Mouse (Mus musculus) lung, postnatal 0 days (tissue): ENCODE results near the gene Hspe1. TPM values are rescaled to one million over a fixed set of nuclear protein-coding genes. Genes with fewer than 3 reads are reported as not detected.

Experiments used
- ATAC-seq: fragments of 200-750 bp; cut with Nextera tagmentation; 2 replicates; pipeline ENCODE4 v1.8.0; 2017; ENCODE audit warnings: moderate library complexity
- DNase-seq: peaks from one replicate; pipeline ENCODE4 v3.0.0-alpha.2; 2016; ENCODE audit warnings: low spot score
- H3K27ac ChIP-seq: fragments of 300-500 bp; sonication (generic); 2 replicates; pipeline ENCODE4 v1.5.1; 2014; ENCODE audit warnings: antibody characterized with exemption, mild to moderate bottlenecking, low read length, mixed read lengths
- H3K27me3 ChIP-seq: fragments of 300-500 bp; sonication (generic); replicated peaks from 2 replicates; pipeline ENCODE4 v1.6.1; 2014; ENCODE audit warnings: low read length, mixed read lengths; ENCODE audit not compliant: insufficient read depth
- H3K36me3 ChIP-seq: fragments of 300-500 bp; sonication (generic); 2 replicates; pipeline ENCODE4 v1.6.1; 2014; ENCODE audit warnings: low read length, mixed read lengths; ENCODE audit not compliant: insufficient read depth
- H3K4me1 ChIP-seq: fragments of 300-500 bp; sonication (generic); 2 replicates; pipeline ENCODE4 v1.6.1; 2014; ENCODE audit warnings: antibody characterized with exemption, low read depth, low read length, mixed read lengths; ENCODE audit not compliant: insufficient read depth
- H3K4me2 ChIP-seq: fragments of 300-500 bp; sonication (generic); replicated peaks from 2 replicates; pipeline ENCODE4 v1.6.1; 2014; ENCODE audit warnings: low read depth, mild to moderate bottlenecking, low read length, moderate library complexity, mixed read lengths
- H3K4me3 ChIP-seq: fragments of 300-500 bp; sonication (generic); 2 replicates; pipeline ENCODE4 v1.5.1; 2014; ENCODE audit warnings: low read depth, low read length
- H3K9ac ChIP-seq: fragments of 300-500 bp; sonication (generic); replicated peaks from 2 replicates; pipeline ENCODE4 v1.6.1; 2014; ENCODE audit warnings: low read depth, mild to moderate bottlenecking
- H3K9me3 ChIP-seq: fragments of 300-500 bp; sonication (generic); 2 replicates; pipeline ENCODE4 v1.6.1; 2016; ENCODE audit warnings: low read length, mixed read lengths
- CTCF ChIP-seq: IDR thresholded peaks from 2 replicates; pipeline ENCODE4 v1.5.1; 2016; ENCODE audit warnings: antibody characterized with exemption, mild to moderate bottlenecking
- EP300 ChIP-seq: IDR thresholded peaks from 2 replicates; pipeline ENCODE4 v1.6.1; 2016; ENCODE audit warnings: antibody characterized with exemption, mild to moderate bottlenecking, control low read depth
- WGBS: fragments of 180-500 bp; shearing (Covaris S2); extraction: QIAGEN DNeasy Blood & Tissue Kit; methylation state at CpG from one replicate; pipeline ENCODE4 v1.1.7; 2014; 5-methylcytosine and 5-hydroxymethylcytosine counted together
- polyA plus RNA-seq: library from polyadenylated mRNA; unstranded; fragments of >200 nt; fragmentation: Nextera tagmentation; extraction: Ambion mirVana; gene quantifications from 2 replicates; pipeline ENCODE4 v1.2.1, GENCODE M21; 2015

The Hspe1 gene
- 115 and 120 TPM in 2 replicates for polyA plus RNA-seq

GRCm38 (mm10) chr1:55087932-55088610 lies at the start of gene Hspe1, which contains the start of gene Hspd1:
TSS of gene Hspe1 (plus strand) at chr1:55088132.
TSS of gene Hspd1 (minus strand) at chr1:55088243.
- TF ChIP-seq CTCF = 0 out of 2 replicates have a peak, but pooled peaks have one; percentile 10
- TF ChIP-seq EP300 = peak; percentile 61; the same call in 1 of the 2 replicates
- Histone ChIP-seq H3K36me3 (no peaks in the 10 kb centered on the region), H3K4me1 (no peaks in the 10 kb centered on the region; the same call in 1 of the 2 replicates)

DNA sequence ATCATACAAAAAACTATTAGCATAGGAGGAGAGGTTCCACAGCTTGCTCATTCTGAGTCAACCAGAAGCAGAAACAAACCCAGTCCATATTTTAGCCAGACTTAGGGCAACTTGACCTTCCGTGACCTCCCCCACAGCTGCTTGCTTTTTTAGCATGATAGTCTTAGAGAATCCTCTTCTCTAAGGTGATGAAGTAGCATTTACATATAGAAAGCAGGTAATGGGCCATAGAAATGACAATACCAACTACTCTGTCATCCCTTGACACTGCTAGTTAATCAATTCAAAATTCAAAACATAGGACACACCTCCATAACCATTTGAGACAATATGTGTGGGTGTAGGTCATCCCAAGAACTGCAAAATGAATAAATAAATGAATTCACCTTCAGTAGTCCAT lies 48.0 kb upstream of the Hspe1 start:
- Histone ChIP-seq H3K4me2 (no peak overlapping the region), H3K27ac (no peak overlapping the region), H3K9ac (no peak overlapping the region), H3K9me3 (0 out of 2 replicates have a peak, but pooled peaks cover 6% of the 10 kb centered on the region), H3K27me3 (no peaks in the 10 kb centered on the region), H3K4me1 (no peaks in the 10 kb centered on the region), H3K36me3 (no peaks in the 10 kb centered on the region), H3K4me3 (no peak overlapping the region)
- DNase-seq = no peak
- ATAC-seq = no peak
- 90% methylated on average over 1 of the region's 1 CpGs for WGBS
- TF ChIP-seq CTCF (no peak), EP300 (no peak)

More at GRCm38 (mm10) chr1:55087932-55088610, at the start of gene Hspe1, which contains the start of gene Hspd1:
- H3K9me3 ChIP-seq = no peaks in the 10 kb centered on the region
- peak; percentile 95 for ATAC-seq
- WGBS = under 1% methylated on average over 68 of the region's 76 CpGs
- peak; percentile 99 for DNase-seq
- H3K4me2 ChIP-seq = peak within 1 kb of the TSS; percentile 94
- peak within 1 kb of the TSS; percentile 68 for H3K4me3 ChIP-seq
- peak within 1 kb of the TSS; percentile 92 for H3K27ac ChIP-seq
- no peaks in the 10 kb centered on the region for H3K27me3 ChIP-seq
- peak within 1 kb of the TSS; percentile 76 for H3K9ac ChIP-seq

DNA sequence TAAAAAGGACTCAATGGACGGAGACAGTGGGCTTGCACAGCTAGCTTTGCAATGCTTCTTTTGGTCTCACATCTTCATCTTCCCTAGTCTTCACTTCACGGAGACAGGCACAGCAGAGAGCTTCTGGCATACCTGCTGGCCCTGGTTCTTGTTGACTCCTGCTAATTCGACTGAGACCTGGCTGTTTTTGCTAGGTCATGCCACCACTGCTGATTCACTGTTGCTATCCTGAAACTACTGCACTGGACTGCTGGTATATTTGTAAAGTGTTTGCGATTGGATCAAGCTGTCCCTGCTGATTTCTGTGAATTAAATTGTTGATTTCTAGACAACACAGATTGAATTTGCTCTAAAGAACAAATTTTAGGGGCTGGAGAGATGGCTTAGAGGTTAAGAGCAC lies 46.2 kb upstream of the Hspe1 start:
- ATAC-seq (no peak), DNase-seq (no peak)
- Histone ChIP-seq H3K9me3 (0 out of 2 replicates have a peak, but pooled peaks cover 6% of the 10 kb centered on the region), H3K4me1 (no peaks in the 10 kb centered on the region), H3K4me3 (no peak overlapping the region), H3K27ac (no peak overlapping the region), H3K27me3 (no peaks in the 10 kb centered on the region), H3K9ac (no peak overlapping the region), H3K36me3 (no peaks in the 10 kb centered on the region), H3K4me2 (no peak overlapping the region)
- WGBS = 87% methylated on average over 4 of the region's 4 CpGs
- TF ChIP-seq CTCF (no peak), EP300 (no peak)

DNA sequence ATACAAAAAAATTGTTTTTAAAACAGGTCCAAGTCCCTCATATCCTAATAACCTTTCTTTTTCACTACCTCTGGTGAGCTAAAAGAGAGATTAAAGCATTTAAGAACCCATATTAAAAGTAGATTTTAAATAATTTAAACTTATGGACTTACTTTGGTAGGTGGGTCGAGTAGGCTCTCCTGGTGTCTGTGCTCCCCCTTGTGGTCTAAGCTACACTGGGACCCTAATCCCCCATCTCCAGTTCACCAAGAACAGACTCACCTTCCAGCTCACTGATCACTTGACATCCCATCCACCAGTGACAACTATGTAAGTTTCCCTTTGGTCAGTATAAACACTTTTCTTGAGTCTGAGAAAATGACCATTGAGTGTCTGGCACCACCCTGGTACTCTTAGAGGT lies 45.7 kb upstream of the Hspe1 start:
- ATAC-seq (no peak), DNase-seq (no peak)
- Histone ChIP-seq H3K4me3 (no peak overlapping the region), H3K36me3 (no peaks in the 10 kb centered on the region), H3K9ac (no peak overlapping the region), H3K4me2 (no peak overlapping the region), H3K4me1 (no peaks in the 10 kb centered on the region), H3K27ac (no peak overlapping the region), H3K27me3 (no peaks in the 10 kb centered on the region), H3K9me3 (0 out of 2 replicates have a peak, but pooled peaks cover 6% of the 10 kb centered on the region)
- TF ChIP-seq CTCF = no peak
- TF ChIP-seq EP300 = no peak
- 54% methylated on average over 1 of the region's 1 CpGs for WGBS

DNA sequence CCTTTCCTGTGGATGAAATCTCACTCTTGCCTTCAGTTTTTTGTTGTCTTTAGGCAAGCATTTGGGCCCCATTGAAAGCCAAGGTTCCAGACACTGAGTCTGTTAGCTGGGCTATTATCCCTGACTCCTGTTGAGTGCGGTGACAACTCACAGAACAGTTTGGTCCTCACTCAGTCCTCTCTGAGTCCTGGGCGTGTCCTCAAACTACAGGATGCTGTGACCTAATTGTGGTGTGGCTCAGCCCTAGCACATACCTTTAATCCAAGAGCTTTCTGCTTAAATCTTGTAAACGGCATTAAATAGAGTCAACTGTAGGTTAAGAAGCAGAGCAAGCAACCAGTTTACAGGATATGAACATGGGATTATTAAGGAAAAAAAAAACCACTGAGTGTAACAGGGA lies 44.8 kb upstream of the Hspe1 start:
- Histone ChIP-seq H3K9ac (no peak overlapping the region), H3K9me3 (0 out of 2 replicates have a peak, but pooled peaks cover 6% of the 10 kb centered on the region), H3K4me3 (no peak overlapping the region), H3K27me3 (no peaks in the 10 kb centered on the region), H3K36me3 (no peaks in the 10 kb centered on the region), H3K27ac (no peak overlapping the region), H3K4me1 (no peaks in the 10 kb centered on the region), H3K4me2 (no peak overlapping the region)
- no peak for ATAC-seq
- TF ChIP-seq EP300 (no peak), CTCF (no peak)
- no peak for DNase-seq
- WGBS = 79% methylated on average over 3 of the region's 3 CpGs

GRCm38 (mm10) chr1:55048841-55049587 lies 38.9 kb upstream of the Hspe1 start:
- Histone ChIP-seq H3K4me3 (no peak overlapping the region), H3K9me3 (no peaks in the 10 kb centered on the region), H3K4me2 (no peak overlapping the region), H3K9ac (no peak overlapping the region), H3K27ac (no peak overlapping the region), H3K36me3 (no peaks in the 10 kb centered on the region), H3K4me1 (0 out of 2 replicates have a peak, but pooled peaks cover 3% of the 10 kb centered on the region), H3K27me3 (no peaks in the 10 kb centered on the region)
- ATAC-seq = no peak
- DNase-seq = no peak
- TF ChIP-seq CTCF = no peak
- TF ChIP-seq EP300 = no peak
- 66% methylated on average over 4 of the region's 4 CpGs for WGBS
